Mouse (Mus musculus) liver, embryonic 15.5 days (tissue): Measurements from ENCODE around the gene 5730507C01Rik. TPM values are rescaled to one million over a fixed set of nuclear protein-coding genes. Genes with fewer than 3 reads are reported as not detected.
"Not testable (repeated sequence)": the region's sequence is repeated elsewhere in the genome, so short reads cannot be mapped to it uniquely, and the experiment has no call there.

ENCODE experiments used
- ATAC-seq: fragments of 200-750 bp; cut with Nextera tagmentation; 2 replicates; pipeline ENCODE4 v1.8.0; 2017; ENCODE audit warnings: moderate number of reproducible peaks, mild to moderate bottlenecking, moderate library complexity; ENCODE audit not compliant: insufficient read depth
- H3K27ac ChIP-seq: fragments of 300-500 bp; sonication (generic); replicated peaks from 2 replicates; pipeline ENCODE4 v1.5.1; 2015; ENCODE audit warnings: mild to moderate bottlenecking, inconsistent platforms
- H3K27me3 ChIP-seq: fragments of 300-500 bp; sonication (generic); 2 replicates; pipeline ENCODE4 v1.6.1; 2015; ENCODE audit warnings: mild to moderate bottlenecking, inconsistent platforms
- H3K36me3 ChIP-seq: fragments of 300-500 bp; sonication (generic); replicated peaks from 2 replicates; pipeline ENCODE4 v1.6.1; 2015; ENCODE audit warnings: moderate library complexity, mild to moderate bottlenecking, inconsistent platforms
- H3K4me1 ChIP-seq: fragments of 300-500 bp; sonication (generic); replicated peaks from 2 replicates; pipeline ENCODE4 v1.6.1; 2015; ENCODE audit warnings: inconsistent platforms
- H3K4me2 ChIP-seq: fragments of 300-500 bp; sonication (generic); 2 replicates; pipeline ENCODE4 v1.6.1; 2015; ENCODE audit warnings: moderate library complexity, mild to moderate bottlenecking, inconsistent platforms
- H3K4me3 ChIP-seq: fragments of 300-500 bp; sonication (generic); replicated peaks from 2 replicates; pipeline ENCODE4 v1.5.1; 2015; ENCODE audit warnings: mild to moderate bottlenecking, inconsistent platforms
- H3K9ac ChIP-seq: fragments of 300-500 bp; sonication (generic); 2 replicates; pipeline ENCODE4 v1.6.1; 2015; ENCODE audit warnings: moderate library complexity, mild to moderate bottlenecking, inconsistent platforms
- H3K9me3 ChIP-seq: fragments of 300-500 bp; sonication (generic); replicated peaks from 2 replicates; pipeline ENCODE4 v1.6.1; 2016; ENCODE audit warnings: inconsistent platforms
- WGBS: fragments of 180-500 bp; shearing (Covaris S2); methylation state at CpG from one replicate; pipeline ENCODE4 v1.1.7; 2015; ENCODE audit warnings: mixed read lengths; ENCODE audit not compliant: insufficient replicate concordance; 5-methylcytosine and 5-hydroxymethylcytosine counted together
- polyA plus RNA-seq: library from polyadenylated mRNA; unstranded; fragments of >200 nt; fragmentation: Nextera tagmentation; extraction: Ambion mirVana; gene quantifications from 2 replicates; pipeline ENCODE4 v1.2.1, GENCODE M21; 2015

5730507C01Rik gene
- 0.17 and 0.18 TPM in 2 replicates for polyA plus RNA-seq

DNA sequence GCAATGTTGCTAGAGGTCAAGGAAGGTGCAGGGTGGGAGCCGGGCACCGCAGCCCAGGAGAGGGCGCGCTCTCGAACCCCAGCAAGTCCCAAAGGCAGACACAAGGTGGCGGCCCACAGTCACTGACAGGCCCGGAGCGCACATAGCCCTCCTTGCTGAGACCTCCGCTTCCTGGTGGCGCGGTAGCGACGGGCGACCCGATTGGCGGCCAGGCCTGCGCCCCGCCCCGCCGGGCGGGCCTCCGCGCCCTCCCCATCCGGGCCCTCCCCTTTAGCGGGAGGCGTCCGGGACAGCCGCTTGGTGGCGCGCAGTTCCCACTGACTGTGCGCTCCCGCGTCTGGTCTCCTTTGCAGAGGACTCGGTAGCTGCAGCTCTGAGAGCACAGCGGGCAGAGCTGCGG, at the start of gene 5730507C01Rik:
TSS of gene 5730507C01Rik (plus strand) at position 340 of the 400 bp plus-strand sequence.
- ATAC-seq, result peak; percentile 37; the same call in 1 of the 2 replicates
- peak within 1 kb of the TSS; percentile 52 for H3K4me2 ChIP-seq
- H3K4me3 ChIP-seq, result peak within 1 kb of the TSS; percentile 40
- WGBS, result 7% methylated on average over 36 of the region's 36 CpGs
- no peak within 1 kb of the TSS for H3K9ac ChIP-seq
- no peaks in the 10 kb centered on the region for H3K36me3 ChIP-seq
- H3K9me3 ChIP-seq, result no peaks in the 10 kb centered on the region
- no peak within 1 kb of the TSS for H3K27ac ChIP-seq
- no peaks in the 10 kb centered on the region for H3K27me3 ChIP-seq
- H3K4me1 ChIP-seq, result no peaks in the 10 kb centered on the region

DNA sequence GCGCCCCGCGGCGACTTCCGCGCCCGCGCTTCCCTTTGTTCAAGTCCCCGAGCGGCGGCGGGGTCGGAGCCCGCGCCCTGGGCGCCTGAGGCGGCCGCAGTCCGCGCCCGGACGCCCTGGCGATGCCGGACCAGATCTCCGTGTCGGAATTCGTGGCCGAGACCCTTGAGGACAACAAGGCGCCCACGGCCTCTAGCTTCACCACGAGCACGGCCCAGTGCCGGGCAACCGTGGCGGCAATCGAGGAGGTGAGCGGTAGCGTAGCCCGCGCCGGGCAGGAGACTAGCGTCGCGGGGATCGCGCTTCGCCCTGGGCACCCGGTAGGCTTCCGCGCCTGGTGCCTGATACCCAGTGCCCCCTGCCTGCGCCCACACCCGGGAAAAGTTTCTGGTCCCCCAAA, 306 bp downstream of the 5730507C01Rik start:
- not testable (repeated sequence) for H3K4me1 ChIP-seq, H3K9ac ChIP-seq, ATAC-seq, H3K36me3 ChIP-seq, H3K27ac ChIP-seq, H3K9me3 ChIP-seq, H3K27me3 ChIP-seq
- H3K4me2 ChIP-seq, result peak overlapping the region; percentile 52
- WGBS, result 2% methylated on average over 45 of the region's 52 CpGs
- peak overlapping the region; percentile 40 for H3K4me3 ChIP-seq

DNA sequence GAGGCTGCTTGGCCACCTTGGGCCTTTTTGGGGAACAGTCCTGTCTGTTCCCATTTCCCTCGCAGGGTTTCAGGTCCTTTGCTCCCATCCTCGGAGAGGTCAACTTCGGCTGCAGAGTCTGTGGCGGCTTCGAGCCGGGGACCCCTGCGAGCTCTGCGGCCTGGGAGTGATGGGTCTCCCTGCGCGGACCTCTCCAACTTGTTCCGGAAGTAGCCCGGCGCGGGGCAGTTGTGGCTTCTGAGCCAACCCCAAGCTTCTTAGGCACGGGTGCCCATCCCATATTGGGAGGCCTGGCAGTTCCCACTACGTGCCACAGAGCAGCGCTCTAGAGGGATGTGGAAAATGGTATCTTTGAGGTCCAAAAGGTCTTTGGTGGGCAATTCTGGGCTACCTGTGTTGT, 767 bp downstream of the 5730507C01Rik start:
- ATAC-seq, H3K9ac ChIP-seq, H3K9me3 ChIP-seq, H3K27me3 ChIP-seq, H3K4me3 ChIP-seq, H3K4me1 ChIP-seq, H3K36me3 ChIP-seq, H3K27ac ChIP-seq: not testable (repeated sequence)
- 15% methylated on average over 17 of the region's 17 CpGs for WGBS
- peak overlapping the region; percentile 52 for H3K4me2 ChIP-seq
